Mouse (Mus musculus): ENCODE measurements around the gene Hdac1.
A peak's percentile ranks its signal among the peaks of the same experiment; 100 is the strongest.

The Hdac1 gene

DNA sequence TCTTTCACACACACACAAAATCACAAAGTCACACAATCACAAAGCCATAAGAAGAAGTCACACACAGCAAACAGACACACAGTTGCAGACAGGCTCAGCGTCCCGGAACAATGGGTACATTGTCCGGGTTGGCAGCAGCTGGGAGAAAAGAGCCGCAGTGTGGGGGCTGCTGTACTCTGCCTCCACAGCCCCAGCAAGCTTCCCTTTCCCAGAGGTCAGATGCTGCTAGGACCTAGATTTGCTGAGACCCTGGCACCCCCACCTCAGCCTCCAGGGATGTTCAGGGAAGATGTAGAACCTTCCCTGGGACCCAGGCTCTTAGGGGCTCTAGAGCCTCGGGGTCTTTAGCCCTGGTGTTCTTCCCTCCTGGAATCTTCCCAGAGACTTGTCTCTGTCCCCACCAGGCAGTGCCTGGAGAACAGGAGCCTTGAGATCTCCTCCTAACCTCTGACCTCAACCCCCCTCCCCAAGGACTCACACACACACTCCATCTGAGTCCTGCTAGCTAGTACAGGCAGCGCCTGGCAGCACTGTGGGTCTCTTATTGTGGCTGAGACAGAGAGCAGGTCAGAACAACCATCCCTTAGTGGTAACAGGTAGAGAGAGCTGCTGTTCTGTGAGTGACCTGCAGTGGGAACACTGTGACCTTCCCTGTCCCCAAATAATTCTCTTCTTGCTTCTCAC is 31.0 kb downstream of the Hdac1 start:
- no peak for DNase-seq (ENCODE audit: low spot score)

DNA sequence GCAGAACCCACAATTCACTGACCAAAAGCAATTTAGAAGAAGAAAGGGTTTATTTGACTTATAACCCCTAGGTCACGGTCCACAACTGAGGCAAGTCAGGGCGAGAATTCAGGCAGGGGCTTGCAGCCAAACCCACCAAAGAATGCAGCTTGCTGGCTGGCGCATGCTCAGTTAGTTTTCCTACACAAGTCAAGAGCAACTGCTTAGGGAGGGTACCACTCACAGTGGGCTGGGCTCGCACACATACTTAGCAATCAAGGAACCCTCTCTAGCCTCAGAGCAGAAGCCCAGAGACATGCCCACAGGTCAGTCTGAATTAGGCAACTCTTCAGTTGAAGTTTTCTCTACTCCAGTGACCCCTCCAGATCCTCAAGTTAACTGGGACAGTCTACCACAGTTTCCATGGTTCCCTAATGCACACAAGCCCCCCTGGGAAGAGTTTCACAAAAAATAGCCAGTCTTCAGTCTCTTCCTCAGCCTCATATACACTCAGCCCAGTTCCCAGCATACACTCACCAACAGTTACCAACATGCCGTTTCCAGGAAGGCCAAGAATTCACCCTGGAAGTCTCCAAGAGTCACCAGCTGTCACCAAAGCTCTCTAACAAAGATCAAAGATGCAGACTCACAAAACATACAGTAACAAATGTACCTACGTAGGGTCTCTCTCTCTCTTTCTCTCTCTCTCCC is 31.6 kb downstream of the Hdac1 start:
- DNase-seq (ENCODE audit: low spot score), result no peak

- no peak for DNase-seq (ENCODE audit: low spot score)
Measured at GRCm38 (mm10) chr4:129509650-129510049, 32.9 kb downstream of the Hdac1 start.

DNA sequence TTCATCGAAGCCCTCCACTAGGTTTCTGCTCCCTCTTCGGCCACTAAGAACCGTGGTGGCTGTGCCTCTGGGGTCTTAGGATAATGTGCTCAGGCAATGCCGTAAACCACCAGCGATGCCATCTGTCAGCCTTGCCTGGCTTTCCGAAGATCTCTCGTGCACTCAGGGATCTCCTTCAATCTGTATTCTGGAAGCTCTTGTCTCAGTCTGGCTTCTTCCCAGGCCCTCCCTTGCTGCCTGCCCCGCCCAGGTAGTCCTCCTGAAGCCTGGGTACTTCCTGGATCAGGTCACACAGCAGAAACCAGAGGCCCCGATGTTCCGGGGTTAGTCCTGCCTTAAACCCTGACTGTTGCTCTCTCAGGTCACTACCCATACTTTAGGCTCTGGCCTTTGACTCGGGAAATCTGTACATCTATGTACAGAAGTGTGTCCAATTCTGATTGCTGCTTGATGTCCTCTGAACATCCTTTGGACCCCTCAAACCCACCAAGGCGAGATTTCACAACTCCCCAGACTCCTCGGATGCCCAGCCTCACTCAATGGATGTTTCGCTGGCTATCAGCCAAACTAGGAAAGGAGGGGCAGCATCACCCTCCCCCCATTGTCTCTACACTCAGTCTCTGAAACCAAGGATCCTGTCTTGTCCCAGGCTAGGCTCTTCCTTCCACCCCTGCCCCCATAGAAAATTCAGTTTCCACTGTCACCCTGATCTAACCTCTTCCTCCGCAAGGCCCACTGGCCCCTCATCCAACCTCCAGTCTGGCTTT is 33.5 kb downstream of the Hdac1 start:
- DNase-seq (ENCODE audit: low spot score), result no peak

- DNase-seq (ENCODE audit: low spot score), result no peak
Measured at GRCm38 (mm10) chr4:129508237-129508515, 34.3 kb downstream of the Hdac1 start.

DNA sequence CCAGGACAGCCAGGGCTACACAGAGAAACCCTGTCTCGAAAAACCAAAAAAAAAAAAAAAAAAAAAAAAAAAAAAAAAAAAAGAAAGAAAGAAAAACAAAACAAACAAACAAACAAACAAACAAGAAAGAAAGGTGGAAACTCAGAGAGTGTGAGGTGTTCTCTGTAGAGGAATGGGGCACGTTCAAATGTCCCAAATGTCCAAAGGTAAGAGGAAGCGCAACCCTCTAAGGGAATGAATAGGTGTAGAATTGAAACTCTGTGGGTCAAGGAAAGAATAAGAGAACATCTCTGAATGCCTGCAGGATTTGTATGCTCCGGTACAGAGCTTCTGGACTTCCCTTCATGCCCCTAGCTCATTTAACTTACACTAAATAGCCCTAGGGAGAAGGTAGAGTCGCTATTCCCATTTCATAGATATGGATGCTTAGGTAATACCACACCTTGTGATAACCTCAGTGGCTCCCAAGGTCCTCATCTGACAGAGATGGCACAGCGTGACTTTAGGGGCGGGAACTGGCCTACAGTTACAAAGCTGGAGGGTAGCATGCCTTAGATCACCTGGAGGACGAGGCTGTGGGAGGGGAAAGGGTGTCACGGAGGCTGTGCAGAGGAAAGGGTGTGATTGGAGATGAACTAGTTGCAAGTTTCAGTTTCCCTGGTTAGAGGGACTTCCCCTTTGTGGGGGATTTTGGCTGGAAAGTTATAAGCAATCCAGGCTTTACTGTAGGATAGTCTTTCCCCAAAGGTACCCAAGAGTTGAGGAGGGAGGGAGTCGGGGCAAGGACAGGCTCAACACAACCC is 34.9 kb downstream of the Hdac1 start:
- DNase-seq (ENCODE audit: low spot score), result no peak

GRCm38 (mm10) chr4:129505511-129505910 is 37.0 kb downstream of the Hdac1 start:
- no peak for DNase-seq (ENCODE audit: low spot score)

DNA sequence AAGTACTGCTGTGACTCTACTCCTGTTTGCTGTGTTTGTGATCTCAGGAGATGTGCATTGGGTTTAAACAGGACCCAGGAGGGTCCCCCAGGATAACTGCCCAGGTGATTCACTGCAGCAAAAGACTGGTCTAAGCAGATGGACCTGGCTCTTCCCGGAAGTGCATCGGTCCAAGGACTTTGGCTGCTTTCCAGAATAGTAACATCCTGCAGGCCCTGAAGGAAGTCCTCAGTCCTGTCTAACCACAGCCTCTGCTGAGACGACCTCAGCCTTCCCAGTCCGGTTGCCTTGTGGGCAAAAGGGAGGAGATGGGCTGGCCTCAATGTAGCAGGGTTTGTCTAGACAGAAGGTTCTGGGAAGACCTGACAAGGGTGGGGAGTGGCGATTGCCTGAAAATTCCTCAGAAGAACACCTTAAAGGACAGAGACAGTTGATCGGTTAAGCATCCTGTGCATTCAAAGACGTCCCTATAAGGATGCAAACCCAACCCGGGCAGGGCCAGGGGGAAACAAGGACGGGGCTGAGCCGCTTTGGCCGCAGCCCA is 39.5 kb downstream of the Hdac1 start:
- DNase-seq (ENCODE audit: low spot score), result no peak

- no peak for DNase-seq (ENCODE audit: low spot score)
Measured at GRCm38 (mm10) chr4:129502327-129502888, 40.1 kb downstream of the Hdac1 start.

- DNase-seq (ENCODE audit: low spot score), result peak; percentile 99
Measured at GRCm38 (mm10) chr4:129500607-129501566, 41.6 kb downstream of the Hdac1 start.

GRCm38 (mm10) chr4:129500017-129500416 is 42.5 kb downstream of the Hdac1 start:
- no peak for DNase-seq (ENCODE audit: low spot score)

GRCm38 (mm10) chr4:129498941-129499340 is 43.6 kb downstream of the Hdac1 start:
- DNase-seq (ENCODE audit: low spot score), result no peak

DNA sequence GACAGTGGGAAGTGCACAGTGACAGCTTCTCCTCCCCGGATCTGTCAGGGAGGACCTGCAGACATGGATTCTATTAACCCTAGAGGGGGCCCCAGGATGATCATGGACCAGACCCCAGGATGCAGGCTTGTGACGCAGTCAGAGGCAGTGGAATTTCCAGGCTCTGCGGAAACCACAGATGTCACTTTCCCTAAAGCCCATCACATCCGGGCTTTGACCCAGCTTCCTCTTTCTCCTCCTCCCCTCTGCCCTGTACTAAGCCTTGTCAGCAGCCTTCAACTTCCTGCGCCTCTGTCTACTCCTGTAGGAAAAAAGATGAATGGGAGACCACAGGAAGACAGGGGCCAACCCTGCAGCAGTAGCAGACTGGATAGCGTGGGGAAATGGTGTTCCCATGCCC is 45.9 kb downstream of the Hdac1 start:
- DNase-seq (ENCODE audit: low spot score), result peak; percentile 34

- DNase-seq (ENCODE audit: low spot score), result no peak
Measured at GRCm38 (mm10) chr4:129495672-129496562, 46.6 kb downstream of the Hdac1 start.

GRCm38 (mm10) chr4:129494681-129495080 is 47.8 kb downstream of the Hdac1 start:
- no peak for DNase-seq (ENCODE audit: low spot score)

- DNase-seq (ENCODE audit: low spot score), result no peak
Measured at GRCm38 (mm10) chr4:129490972-129491880, 51.3 kb downstream of the Hdac1 start, which contains the start of the genes Tssk3 and Fam229a. Gene Tssk3 (minus strand): TSS chr4:129491022. Gene Fam229a (plus strand): TSS chr4:129491190.

DNA sequence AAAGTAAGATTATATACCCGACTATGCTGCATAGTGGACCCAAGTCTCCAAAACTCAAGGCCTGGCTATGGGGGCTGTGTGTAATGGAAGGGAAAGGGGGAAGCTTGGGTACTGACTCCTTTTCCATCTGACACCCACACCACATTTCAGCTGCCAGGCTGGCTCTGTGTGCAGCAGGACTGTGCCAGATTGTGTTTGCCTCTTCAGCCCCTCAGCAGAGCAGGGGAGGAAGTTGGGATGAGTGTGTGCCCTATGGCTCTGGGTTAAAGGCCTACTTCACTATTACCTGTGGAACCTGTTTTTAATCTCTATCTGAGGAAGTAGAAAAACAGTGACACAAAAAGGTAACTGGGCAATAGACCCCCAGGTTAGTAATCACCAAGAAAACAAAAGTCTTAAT is 61.4 kb downstream of the Hdac1 start:
- no peak for DNase-seq (ENCODE audit: low spot score)

DNA sequence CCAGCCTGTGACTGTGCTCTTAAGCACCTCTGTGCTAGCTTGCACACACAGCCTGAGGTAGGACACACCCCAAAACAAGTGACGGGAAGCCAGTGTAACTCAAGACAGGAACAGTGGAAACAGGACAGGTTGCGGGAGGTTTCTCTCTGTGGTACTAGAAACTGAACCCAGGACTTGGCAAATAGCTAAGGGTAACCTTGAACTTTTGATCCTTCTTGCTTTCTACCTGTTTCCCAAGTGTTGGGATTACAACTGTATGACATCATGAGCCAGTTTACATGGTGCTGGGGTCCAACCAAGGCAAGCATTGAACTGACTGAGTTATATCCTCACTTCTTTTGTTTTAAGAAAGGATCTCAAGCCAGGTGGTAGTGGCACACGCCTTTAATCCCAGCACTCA is 62.6 kb downstream of the Hdac1 start:
- DNase-seq (ENCODE audit: low spot score), result no peak

All from yolk sac, embryonic 10.5 days (tissue).